Mouse (Mus musculus) hindbrain, embryonic 10.5 days (tissue): ENCODE measurements around the gene Gpm6b. TPM values are rescaled to one million over a fixed set of nuclear protein-coding genes. Genes with fewer than 3 reads are reported as not detected.

Experiments used
- DNase-seq: peaks from one replicate; pipeline ENCODE4 v3.0.0-alpha.2; 2017; ENCODE audit warnings: low spot score
- H3K27ac ChIP-seq: fragments of 300-500 bp; sonication (generic); 2 replicates; pipeline ENCODE4 v1.5.1; 2016; ENCODE audit warnings: mild to moderate bottlenecking, moderate library complexity
- H3K27me3 ChIP-seq: fragments of 300-500 bp; sonication (generic); 2 replicates; pipeline ENCODE4 v1.6.1; 2016; ENCODE audit warnings: mild to moderate bottlenecking; ENCODE audit not compliant: poor library complexity, insufficient read depth, severe bottlenecking
- H3K36me3 ChIP-seq: fragments of 300-500 bp; sonication (generic); 2 replicates; pipeline ENCODE4 v1.6.1; 2016; ENCODE audit warnings: mild to moderate bottlenecking, moderate library complexity
- H3K4me1 ChIP-seq: fragments of 300-500 bp; sonication (generic); replicated peaks from 2 replicates; pipeline ENCODE4 v1.6.1; 2016; ENCODE audit warnings: mild to moderate bottlenecking
- H3K4me3 ChIP-seq: fragments of 300-500 bp; sonication (generic); 2 replicates; pipeline ENCODE4 v1.5.1; 2016; ENCODE audit warnings: mild to moderate bottlenecking, moderate library complexity
- H3K9me3 ChIP-seq: fragments of 300-500 bp; sonication (generic); 2 replicates; pipeline ENCODE4 v1.6.1; 2016; ENCODE audit warnings: mild to moderate bottlenecking, moderate library complexity
- WGBS: fragments of 180-500 bp; shearing (Covaris S2); methylation state at CpG from one replicate; pipeline ENCODE4 v1.1.7; 2016; 5-methylcytosine and 5-hydroxymethylcytosine counted together
- polyA plus RNA-seq: library from polyadenylated mRNA; unstranded; fragments of >200 nt; fragmentation: Nextera tagmentation; extraction: Ambion mirVana; gene quantifications from 2 replicates; pipeline ENCODE4 v1.2.1, GENCODE M21; 2016

The Gpm6b gene
- polyA plus RNA-seq, 1 experiment from 2014 or later, result 127 TPM

DNA sequence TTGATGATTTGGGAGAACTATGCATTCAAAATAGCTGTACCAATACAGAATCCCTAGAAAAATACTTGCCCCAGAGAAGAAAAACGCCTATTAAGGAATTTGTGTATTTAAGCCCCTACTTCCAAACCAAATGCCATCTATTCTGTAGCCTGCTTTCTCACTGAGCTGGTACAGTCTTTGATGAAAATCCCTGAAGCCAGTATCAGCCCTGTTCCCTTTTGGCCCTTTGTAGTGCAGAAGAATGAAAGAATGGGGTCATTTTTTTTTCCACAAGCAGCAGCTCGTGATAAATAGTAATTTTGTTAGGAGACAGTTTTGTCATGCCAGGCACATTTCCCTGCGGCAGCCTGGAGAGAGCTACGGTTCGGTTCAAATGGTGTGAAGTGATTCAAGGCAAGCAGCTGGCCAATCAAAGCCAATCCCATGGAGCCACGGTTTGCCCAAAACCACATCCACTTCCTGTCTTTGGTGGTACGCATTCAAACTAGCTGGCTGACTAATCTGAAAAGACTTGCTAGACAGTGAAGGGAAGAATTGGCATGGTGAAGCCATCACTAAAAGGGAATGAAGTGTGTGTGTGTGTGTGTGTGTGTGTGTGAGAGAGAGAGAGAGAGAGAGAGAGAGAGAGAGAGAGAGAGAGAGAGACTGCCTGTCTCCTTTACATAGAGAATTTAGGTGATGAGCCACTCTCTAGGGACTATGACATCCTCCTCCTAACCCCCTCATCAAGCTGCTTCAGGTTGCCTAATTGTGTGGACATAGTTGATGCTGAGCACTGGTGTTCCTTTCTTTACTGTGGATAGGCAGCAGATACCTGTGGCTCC is 78.1 kb downstream of the Gpm6b start:
- Histone ChIP-seq H3K9me3 (no peaks in the 10 kb centered on the region), H3K27me3 (peaks cover 69% of the 10 kb centered on the region), H3K4me3 (no peak overlapping the region), H3K27ac (no peak overlapping the region), H3K36me3 (no peaks in the 10 kb centered on the region), H3K4me1 (no peaks in the 10 kb centered on the region)
- DNase-seq, result no peak
- WGBS, result 71% methylated on average over 7 of the region's 7 CpGs

DNA sequence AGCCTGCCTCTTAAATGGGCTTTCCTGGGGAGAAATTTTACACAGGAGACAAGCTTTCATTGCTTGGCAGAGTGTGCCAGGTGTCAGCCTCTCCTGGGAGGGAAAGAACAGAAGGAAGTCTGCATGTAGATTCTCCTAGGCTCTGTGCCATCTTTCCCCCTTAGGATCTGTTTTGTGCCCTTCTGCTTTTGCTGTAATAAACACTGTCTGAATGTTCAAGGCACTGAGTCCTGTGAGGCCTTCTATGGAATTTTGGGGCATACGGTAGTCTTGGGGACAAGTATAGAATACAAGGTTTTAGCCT is 78.6 kb downstream of the Gpm6b start:
- DNase-seq, result no peak
- H3K4me1 ChIP-seq, result no peaks in the 10 kb centered on the region
- peaks cover 68% of the 10 kb centered on the region for H3K27me3 ChIP-seq
- H3K27ac ChIP-seq, result no peak overlapping the region
- no peaks in the 10 kb centered on the region for H3K9me3 ChIP-seq
- 92% methylated on average over 1 of the region's 1 CpGs for WGBS
- H3K36me3 ChIP-seq, result no peaks in the 10 kb centered on the region
- H3K4me3 ChIP-seq, result no peak overlapping the region

DNA sequence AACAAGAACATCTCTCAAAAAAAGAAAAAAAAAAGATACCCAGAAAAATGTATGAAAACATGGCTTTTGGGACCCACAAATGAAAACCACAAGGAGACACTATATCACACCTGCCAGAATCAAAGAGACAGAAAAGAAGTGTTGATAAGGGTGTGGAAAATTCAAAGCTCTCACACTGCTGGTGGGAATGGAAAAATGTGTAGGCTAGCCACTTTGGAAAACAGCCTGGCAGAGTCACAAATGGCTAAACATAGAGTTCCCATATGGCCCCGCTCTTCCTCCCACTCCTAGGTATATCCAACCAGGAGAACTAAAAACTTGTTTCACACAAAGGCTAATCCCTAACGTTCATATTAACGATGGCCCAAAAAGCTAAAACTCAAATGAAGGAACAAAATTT is 84.5 kb downstream of the Gpm6b start:
- DNase-seq, result no peak
- Histone ChIP-seq H3K27me3 (peaks cover 32% of the 10 kb centered on the region), H3K36me3 (no peaks in the 10 kb centered on the region), H3K4me1 (peaks cover 13% of the 10 kb centered on the region), H3K9me3 (no peaks in the 10 kb centered on the region), H3K4me3 (no peak overlapping the region), H3K27ac (no peak overlapping the region)
- WGBS, result 91% methylated on average over 3 of the region's 3 CpGs

- no peaks in the 10 kb centered on the region for H3K9me3 ChIP-seq
- 70% methylated on average over 5 of the region's 5 CpGs for WGBS
- peak overlapping the region; percentile 87 for H3K27ac ChIP-seq
- no peaks in the 10 kb centered on the region for H3K36me3 ChIP-seq
- DNase-seq, result no peak
- peaks cover 22% of the 10 kb centered on the region for H3K4me1 ChIP-seq
- no peak overlapping the region for H3K4me3 ChIP-seq
- peaks cover 35% of the 10 kb centered on the region for H3K27me3 ChIP-seq
Measured at GRCm38 (mm10) chrX:166327621-166328020, 88.9 kb downstream of the Gpm6b start.

DNA sequence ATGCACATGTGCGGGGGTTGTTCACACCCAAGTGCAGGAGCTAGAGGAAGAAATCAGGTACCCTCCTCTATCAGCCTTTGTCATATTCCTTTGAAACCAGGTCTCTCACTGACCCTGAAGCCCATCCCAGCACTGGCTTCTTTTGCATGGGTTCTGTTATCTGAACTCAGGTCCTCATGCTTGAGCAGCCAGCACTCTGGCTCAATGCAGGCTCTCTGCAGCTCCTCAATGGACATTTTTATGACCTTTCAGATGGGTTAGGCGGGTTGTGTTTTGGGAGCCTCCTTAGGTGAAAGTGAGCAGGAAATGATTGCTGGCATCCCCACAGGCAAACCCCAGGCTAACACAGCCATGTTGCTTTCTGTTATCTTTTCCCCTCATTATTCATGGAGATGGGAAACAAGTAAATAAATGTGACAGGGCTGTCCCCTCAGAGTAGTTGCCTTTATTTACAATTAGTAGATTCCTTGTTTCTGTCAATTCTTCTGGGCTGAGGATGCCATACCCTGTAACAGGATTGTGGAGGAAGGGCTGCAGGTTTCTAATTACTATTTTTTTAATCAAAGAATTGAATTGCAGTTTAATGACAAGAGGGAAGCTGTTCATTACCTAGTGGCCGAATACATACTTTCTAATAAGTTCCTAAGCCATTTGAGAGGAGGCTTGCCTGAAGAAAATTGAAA is 89.6 kb downstream of the Gpm6b start:
- Histone ChIP-seq H3K27ac (peak overlapping the region; percentile 87), H3K27me3 (peaks cover 37% of the 10 kb centered on the region), H3K4me1 (peaks cover 22% of the 10 kb centered on the region), H3K36me3 (no peaks in the 10 kb centered on the region), H3K9me3 (no peaks in the 10 kb centered on the region), H3K4me3 (0 out of 2 replicates have a peak overlapping the region, but pooled peaks have one; percentile 6)
- 37% methylated on average over 3 of the region's 3 CpGs for WGBS
- peak; percentile 15 for DNase-seq

- Histone ChIP-seq H3K4me1 (peaks cover 22% of the 10 kb centered on the region), H3K36me3 (no peaks in the 10 kb centered on the region), H3K4me3 (0 out of 2 replicates have a peak overlapping the region, but pooled peaks have one; percentile 6), H3K27me3 (peaks cover 39% of the 10 kb centered on the region), H3K27ac (peak overlapping the region; percentile 87), H3K9me3 (no peaks in the 10 kb centered on the region)
- 14% methylated on average over 9 of the region's 9 CpGs for WGBS
- DNase-seq, result peak; percentile 74
Measured at GRCm38 (mm10) chrX:166328904-166329451, 90.3 kb downstream of the Gpm6b start.

DNA sequence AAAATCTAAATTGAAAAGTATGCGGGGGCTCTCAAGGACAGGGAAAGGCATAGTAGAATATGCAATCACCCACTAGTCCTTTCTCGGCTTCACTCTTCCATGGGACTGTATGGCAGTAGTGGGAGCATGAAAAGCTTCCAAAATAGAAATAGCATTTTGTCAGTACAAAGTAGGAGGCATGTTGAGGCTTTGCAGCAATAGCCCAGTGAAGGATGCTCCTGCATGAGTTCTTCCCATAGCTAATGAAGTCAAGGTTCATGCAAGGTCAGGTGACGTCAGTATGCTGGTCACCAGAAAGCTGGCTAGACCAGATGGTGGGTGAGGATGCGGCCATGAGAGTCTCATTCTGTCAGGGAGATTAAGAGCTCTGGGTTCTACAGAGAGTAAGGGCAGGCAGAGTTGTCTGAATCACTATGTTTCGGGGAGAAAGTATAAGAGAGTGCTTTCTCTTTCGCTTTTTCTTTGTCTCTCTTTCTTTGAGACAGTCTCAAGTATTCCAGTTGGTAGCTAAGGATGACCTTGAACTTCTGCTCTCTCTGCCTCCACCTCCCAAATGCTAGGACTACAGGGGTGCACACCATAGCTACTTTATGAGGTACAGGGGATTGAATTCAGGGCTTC is 95.9 kb downstream of the Gpm6b start:
- peaks cover 63% of the 10 kb centered on the region for H3K27me3 ChIP-seq

DNA sequence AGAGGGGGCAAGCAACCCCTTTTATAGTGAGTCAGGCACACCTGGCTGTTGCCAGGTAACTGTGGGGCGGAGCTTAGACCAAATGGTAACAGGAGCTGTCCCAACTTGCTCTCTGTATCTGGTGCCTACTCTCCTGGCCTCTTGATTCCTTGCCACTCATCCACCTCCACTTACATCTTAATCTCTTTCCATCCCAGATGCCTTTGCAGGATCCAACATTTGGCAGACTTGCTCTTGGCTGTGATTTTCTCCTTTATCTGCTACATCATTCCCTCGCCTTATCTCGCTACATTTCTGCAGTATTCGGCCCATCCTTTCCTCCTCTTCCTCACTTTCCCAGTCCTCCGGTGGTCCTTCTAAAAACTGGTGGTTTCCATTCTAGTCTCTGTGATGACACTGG is 99.6 kb downstream of the Gpm6b start:
- Histone ChIP-seq H3K4me1 (no peaks in the 10 kb centered on the region), H3K27me3 (peaks cover 74% of the 10 kb centered on the region), H3K9me3 (no peaks in the 10 kb centered on the region), H3K4me3 (no peak overlapping the region), H3K36me3 (no peaks in the 10 kb centered on the region), H3K27ac (no peak overlapping the region)
- 94% methylated on average over 5 of the region's 5 CpGs for WGBS
- DNase-seq, result no peak

More for the DNA sequence above, 95.9 kb downstream of the Gpm6b start:
- Histone ChIP-seq H3K36me3 (no peaks in the 10 kb centered on the region), H3K9me3 (no peaks in the 10 kb centered on the region), H3K27ac (no peak overlapping the region), H3K4me1 (peaks cover 3% of the 10 kb centered on the region), H3K4me3 (no peak overlapping the region)
- no peak for DNase-seq
- WGBS, result 85% methylated on average over 6 of the region's 6 CpGs

DNA sequence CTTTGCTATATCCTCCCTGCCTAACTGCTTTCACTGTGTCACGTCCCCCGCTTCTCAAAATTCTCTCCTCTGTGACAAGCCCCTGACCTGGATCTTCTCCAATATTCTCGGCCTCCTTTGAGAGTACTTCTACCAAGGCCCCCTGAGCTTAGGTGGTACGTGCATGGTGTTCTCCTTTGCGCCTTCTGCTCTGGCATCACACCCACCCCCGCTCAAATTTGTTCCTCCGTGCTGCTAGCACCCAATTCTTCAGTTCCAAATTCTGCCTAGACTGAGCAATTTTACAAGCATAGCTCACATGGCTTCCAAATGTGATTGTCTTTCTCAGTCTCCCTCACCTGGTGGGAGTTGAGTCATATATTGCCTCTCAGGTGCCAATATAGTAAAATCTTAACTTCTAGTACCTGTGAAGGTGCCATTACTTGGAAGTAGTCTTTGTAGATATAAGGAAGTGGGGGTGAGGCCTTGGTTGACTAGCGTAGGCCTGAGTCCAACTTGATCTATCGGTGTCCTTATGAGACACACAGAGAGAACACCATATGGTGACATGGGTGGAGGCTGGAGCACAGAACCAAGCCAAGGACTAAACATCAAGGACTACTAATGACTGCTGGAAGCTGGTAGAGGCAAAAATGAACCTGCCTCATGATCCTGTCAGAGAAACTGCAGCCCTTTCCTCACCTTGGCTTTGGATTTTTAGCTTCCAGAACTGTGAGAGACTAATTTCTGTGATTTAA is 100.2 kb downstream of the Gpm6b start:
- H3K4me1 ChIP-seq, result no peaks in the 10 kb centered on the region
- 93% methylated on average over 9 of the region's 9 CpGs for WGBS
- H3K36me3 ChIP-seq, result no peaks in the 10 kb centered on the region
- DNase-seq, result no peak
- H3K27ac ChIP-seq, result no peak overlapping the region
- H3K9me3 ChIP-seq, result no peaks in the 10 kb centered on the region
- H3K27me3 ChIP-seq, result peaks cover 70% of the 10 kb centered on the region
- no peak overlapping the region for H3K4me3 ChIP-seq

DNA sequence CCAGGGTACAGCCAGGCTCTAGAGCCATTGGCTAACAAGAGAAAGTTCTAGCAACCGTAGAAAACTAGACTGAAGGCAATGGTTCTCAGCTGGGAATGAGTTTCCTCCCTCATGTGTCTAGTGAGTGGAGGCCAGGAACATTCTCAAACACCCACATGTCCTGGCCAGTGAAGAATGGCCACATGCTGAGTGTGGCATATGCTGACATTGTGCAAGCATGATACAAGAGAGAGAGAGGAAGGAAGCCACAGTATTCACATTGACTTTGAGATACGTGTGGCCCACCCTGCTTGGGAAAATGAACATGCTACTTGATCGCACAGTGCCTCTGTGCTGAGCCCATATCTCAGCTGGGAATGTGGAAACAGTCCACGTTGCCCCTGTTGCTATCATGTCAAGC is 101.2 kb downstream of the Gpm6b start:
- WGBS, result 90% methylated on average over 4 of the region's 4 CpGs
- no peaks in the 10 kb centered on the region for H3K9me3 ChIP-seq

GRCm38 (mm10) chrX:166341795-166342194 is 103.1 kb downstream of the Gpm6b start:
- Histone ChIP-seq H3K4me3 (no peak overlapping the region), H3K9me3 (no peaks in the 10 kb centered on the region), H3K36me3 (no peaks in the 10 kb centered on the region), H3K27ac (no peak overlapping the region), H3K4me1 (no peaks in the 10 kb centered on the region), H3K27me3 (peaks cover 55% of the 10 kb centered on the region)
- 87% methylated on average over 6 of the region's 6 CpGs for WGBS
- DNase-seq, result no peak

More for the DNA sequence above, 101.2 kb downstream of the Gpm6b start:
- Histone ChIP-seq H3K4me3 (no peak overlapping the region), H3K27ac (no peak overlapping the region), H3K36me3 (no peaks in the 10 kb centered on the region), H3K27me3 (peaks cover 70% of the 10 kb centered on the region), H3K4me1 (no peaks in the 10 kb centered on the region)
- no peak for DNase-seq

DNA sequence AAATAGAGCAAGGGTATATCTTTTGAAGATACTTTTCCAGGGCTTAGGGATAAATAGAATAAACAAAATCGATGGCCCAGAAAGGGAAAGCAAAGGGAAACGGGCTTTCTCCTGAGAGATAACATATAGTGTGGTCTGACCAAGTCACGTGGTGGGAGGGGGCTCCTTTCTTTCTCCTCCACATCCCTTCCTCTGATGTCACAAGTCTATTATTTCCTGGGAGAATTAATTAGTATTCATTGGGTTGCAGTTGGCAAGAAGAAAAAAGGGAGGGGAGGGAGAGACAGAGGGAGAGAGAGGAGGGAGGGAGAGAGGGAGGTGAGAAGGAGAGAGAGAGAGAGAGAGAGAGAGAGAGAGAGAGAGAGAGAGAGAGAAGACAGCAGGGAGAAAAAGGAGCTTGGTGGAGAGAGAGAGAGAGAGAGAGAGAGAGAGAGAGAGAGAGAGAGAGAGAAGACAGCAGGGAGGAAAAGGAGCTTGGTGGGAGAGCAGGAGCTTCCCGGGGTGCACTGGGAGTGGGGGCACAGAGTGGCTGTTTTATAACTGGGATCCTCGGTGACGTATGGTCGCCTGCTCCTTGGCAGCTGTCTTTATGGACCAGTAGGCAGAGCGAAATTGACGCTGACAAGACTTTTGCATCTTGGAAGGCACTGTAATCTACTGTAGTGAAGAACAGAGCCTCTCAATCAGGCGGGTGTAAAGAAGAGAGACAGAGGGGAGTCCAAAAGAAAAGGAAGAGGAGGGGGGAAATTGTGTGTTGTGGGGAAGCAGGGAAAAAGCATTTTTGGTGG is 105.7 kb downstream of the Gpm6b start:
- Histone ChIP-seq H3K4me1 (0 out of 2 replicates have a peak, but pooled peaks cover 3% of the 10 kb centered on the region), H3K9me3 (no peaks in the 10 kb centered on the region), H3K27ac (peak overlapping the region; percentile 86), H3K27me3 (peaks cover 42% of the 10 kb centered on the region), H3K4me3 (peak overlapping the region; percentile 50), H3K36me3 (no peaks in the 10 kb centered on the region)
- WGBS, result 28% methylated on average over 10 of the region's 10 CpGs
- peak; percentile 55 for DNase-seq
